In genomic region chr6:135048956-135049355, GRCm38 (mm10) we compare ENCODE assay signal across 10 mouse cellular contexts. TPM values are rescaled to one million over a fixed set of nuclear protein-coding genes. Genes with fewer than 3 reads are reported as not detected.
DNase-seq lines count a peak whose midpoint lies in the region; ATAC-seq and TF ChIP-seq lines count a peak whose summit lies in the region.
"Had no signal": no experiment of that assay in that cellular context is flagged by ENCODE, and none has a peak within 500 bp of the region (broad histone marks: within the 10 kb centered on the region; RNA-seq: fewer than 3 reads in every experiment).

No protein-coding gene starts in this region.

- H3K36me3 ChIP-seq in testis, adult 2 months (ENCODE audit: control insufficient read depth, insufficient read depth, low read length), result no peaks in the 10 kb centered on the region
- H3K36me3 ChIP-seq in heart, embryonic 13.5 days, result no peaks in the 10 kb centered on the region
- H3K36me3 ChIP-seq in stomach, postnatal 0 days (ENCODE audit: control insufficient read depth, insufficient read depth, low read length), result no peaks in the 10 kb centered on the region
- H3K36me3 ChIP-seq in forebrain, embryonic 15.5 days, result no peaks in the 10 kb centered on the region
- no peaks in the 10 kb centered on the region for H3K36me3 ChIP-seq in neural tube, embryonic 15.5 days
- H3K36me3 ChIP-seq: lung, embryonic 15.5 days had no signal

- no peaks in the 10 kb centered on the region for H3K27me3 ChIP-seq in testis, adult 2 months (ENCODE audit: control insufficient read depth, insufficient read depth, low read length)
- 0 out of 2 replicates have a peak, but pooled peaks cover 3% of the 10 kb centered on the region for H3K27me3 ChIP-seq in heart, embryonic 13.5 days (replicated peaks)
- H3K27me3 ChIP-seq in stomach, postnatal 0 days (ENCODE audit: control insufficient read depth, insufficient read depth, low read length), result no peaks in the 10 kb centered on the region
- no peaks in the 10 kb centered on the region for H3K27me3 ChIP-seq in forebrain, embryonic 15.5 days
- H3K27me3 ChIP-seq in neural tube, embryonic 15.5 days (replicated peaks), result no peaks in the 10 kb centered on the region
- H3K27me3 ChIP-seq: lung, embryonic 15.5 days had no signal

- no peak for TF ChIP-seq POLR2A in testis, adult 2 months (IDR thresholded peaks at IDR 0.05; ENCODE audit: control insufficient read depth, low read depth, low read length)

- ATAC-seq in heart, embryonic 13.5 days (ENCODE audit: extremely low read depth, insufficient number of reproducible peaks, low FRiP score, low TSS enrichment), result peak; percentile 34; the same call in 1 of the 2 replicates
- peak; percentile 75 for ATAC-seq in stomach, postnatal 0 days (ENCODE audit: low FRiP score, low TSS enrichment)
- no peak for ATAC-seq in forebrain, embryonic 15.5 days (replicated peaks)
- no peak for ATAC-seq in neural tube, embryonic 15.5 days (ENCODE audit: low FRiP score)

- H3K4me3 ChIP-seq in testis, adult 2 months (ENCODE audit: control insufficient read depth, low read depth, low read length), result peak overlapping the region; percentile 78
- H3K4me3 ChIP-seq in heart, embryonic 13.5 days, result no peak overlapping the region
- no peak overlapping the region for H3K4me3 ChIP-seq in stomach, postnatal 0 days (ENCODE audit: low read depth, low read length)
- no peak overlapping the region for H3K4me3 ChIP-seq in forebrain, embryonic 15.5 days
- H3K4me3 ChIP-seq in neural tube, embryonic 15.5 days (replicated peaks), result no peak overlapping the region
- H3K4me3 ChIP-seq: lung, embryonic 15.5 days had no signal

- intact Hi-C loops in left cerebral cortex, postnatal 4 days (cut with DNase I), result no loop called here

- no peak overlapping the region for H3K27ac ChIP-seq in testis, adult 2 months (ENCODE audit: control insufficient read depth, insufficient read depth, low read depth, low read length)
- no peak overlapping the region for H3K27ac ChIP-seq in heart, embryonic 13.5 days (replicated peaks)
- H3K27ac ChIP-seq in stomach, postnatal 0 days (replicated peaks), result no peak overlapping the region
- H3K27ac ChIP-seq in forebrain, embryonic 15.5 days (replicated peaks), result no peak overlapping the region
- H3K27ac ChIP-seq in neural tube, embryonic 15.5 days (replicated peaks), result no peak overlapping the region
- H3K27ac ChIP-seq: lung, embryonic 15.5 days had no signal

- peaks cover 7% of the 10 kb centered on the region for H3K4me1 ChIP-seq in testis, adult 2 months (ENCODE audit: control insufficient read depth, insufficient read depth, low read length)
- H3K4me1 ChIP-seq in heart, embryonic 13.5 days, result peaks cover 5% of the 10 kb centered on the region; the same call in 1 of the 2 replicates
- no peaks in the 10 kb centered on the region for H3K4me1 ChIP-seq in stomach, postnatal 0 days (replicated peaks; ENCODE audit: control insufficient read depth, insufficient read depth)
- no peaks in the 10 kb centered on the region for H3K4me1 ChIP-seq in forebrain, embryonic 15.5 days
- no peaks in the 10 kb centered on the region for H3K4me1 ChIP-seq in neural tube, embryonic 15.5 days

- no peaks in the 10 kb centered on the region for H3K9me3 ChIP-seq in heart, embryonic 13.5 days
- H3K9me3 ChIP-seq in stomach, postnatal 0 days (ENCODE audit: control insufficient read depth, low read length), result no peaks in the 10 kb centered on the region
- H3K9me3 ChIP-seq in forebrain, embryonic 15.5 days, result no peaks in the 10 kb centered on the region
- H3K9me3 ChIP-seq in neural tube, embryonic 15.5 days (replicated peaks), result no peaks in the 10 kb centered on the region
- H3K9me3 ChIP-seq: lung, embryonic 15.5 days had no signal

- TF ChIP-seq CTCF in testis, adult 2 months (IDR thresholded peaks at IDR 0.05; ENCODE audit: control insufficient read depth, insufficient read depth, insufficient replicate concordance, low read depth, low read length), result no peak
- no peak for TF ChIP-seq CTCF in stomach, postnatal 0 days (IDR thresholded peaks at IDR 0.05; ENCODE audit: low read depth)

- TF ChIP-seq EP300 in stomach, postnatal 0 days (optimal IDR thresholded peaks at IDR 0.05), result no peak

- no peak overlapping the region for H3K9ac ChIP-seq in heart, embryonic 13.5 days
- H3K9ac ChIP-seq in stomach, postnatal 0 days (ENCODE audit: low read length), result no peak overlapping the region
- H3K9ac ChIP-seq in forebrain, embryonic 15.5 days (replicated peaks), result no peak overlapping the region
- H3K9ac ChIP-seq in neural tube, embryonic 15.5 days (replicated peaks), result no peak overlapping the region
- H3K9ac ChIP-seq: lung, embryonic 15.5 days had no signal

- H3K4me2 ChIP-seq in heart, embryonic 13.5 days, result no peak overlapping the region
- H3K4me2 ChIP-seq in stomach, postnatal 0 days (replicated peaks; ENCODE audit: low read depth), result no peak overlapping the region
- no peak overlapping the region for H3K4me2 ChIP-seq in forebrain, embryonic 15.5 days (replicated peaks)
- H3K4me2 ChIP-seq in neural tube, embryonic 15.5 days, result no peak overlapping the region
- H3K4me2 ChIP-seq: lung, embryonic 15.5 days had no signal

- no peak for DNase-seq in testis, postnatal 14 days (ENCODE audit: low spot score)
- DNase-seq in layer of hippocampus, adult 8-10 months (ENCODE audit: low spot score in 2 of 2), result peak; percentile 18 to 28
- DNase-seq in stomach, postnatal 0 days (ENCODE audit: low spot score), result peak; percentile 57
- no peak for DNase-seq in left cerebral cortex, postnatal 4 days

- 65% methylated on average over 16 of the region's 16 CpGs for WGBS in heart, embryonic 13.5 days
- 62% methylated on average over 16 of the region's 16 CpGs for WGBS in stomach, postnatal 0 days
- WGBS in forebrain, embryonic 15.5 days, result 83% methylated on average over 16 of the region's 16 CpGs
- WGBS in neural tube, embryonic 15.5 days, result 74% methylated on average over 16 of the region's 16 CpGs

RNA-seq across cellular contexts. Expression of gene Gprc5a, which starts 16.5 kb away (rescaled TPM):
- 0.06 and 0.46 TPM in 2 replicates for polyA plus RNA-seq in testis, adult 2 months (2012; rRNA removed)
- polyA plus RNA-seq in heart, embryonic 13.5 days (2015; fragmentation: Nextera tagmentation; extraction: Ambion mirVana), result 5.1 TPM in 2 replicates
- under 1 TPM in 1 of 4 experiments, not detected in 3; 0.21 TPM for total RNA-seq in layer of hippocampus, adult 8-10 months (2022)
- 9.8 and 13.5 TPM in 2 replicates for polyA plus RNA-seq in stomach, postnatal 0 days (2015; fragmentation: Nextera tagmentation; extraction: Ambion mirVana)
- under 1 TPM; 0.28 to 0.36 TPM for total RNA-seq in left cerebral cortex, postnatal 4 days (2021)
- polyA plus RNA-seq in forebrain, embryonic 15.5 days (2015; fragmentation: Nextera tagmentation; extraction: Ambion mirVana), result 0.28 and 0.42 TPM in 2 replicates
- polyA plus RNA-seq in neural tube, embryonic 15.5 days (2015; fragmentation: Nextera tagmentation; extraction: Ambion mirVana), result 0.40 and 3.3 TPM in 2 replicates
- total RNA-seq: MEL had no signal

RNA-seq across cellular contexts. Expression of gene Ddx47, which starts 37.5 kb away (rescaled TPM):
- 18.8 and 20.3 TPM in 2 replicates for polyA plus RNA-seq in testis, adult 2 months (2012; rRNA removed)
- polyA plus RNA-seq in heart, embryonic 13.5 days (2015; fragmentation: Nextera tagmentation; extraction: Ambion mirVana), result 62.9 and 70.6 TPM in 2 replicates
- 10 to 100 TPM; 58.5 to 71.2 (median 60.2) TPM for total RNA-seq in layer of hippocampus, adult 8-10 months (2022)
- 46.0 and 47.7 TPM in 2 replicates for polyA plus RNA-seq in stomach, postnatal 0 days (2015; fragmentation: Nextera tagmentation; extraction: Ambion mirVana)
- 10 to 100 TPM; 56.9 to 57.4 TPM for total RNA-seq in left cerebral cortex, postnatal 4 days (2021)
- polyA plus RNA-seq in forebrain, embryonic 15.5 days (2015; fragmentation: Nextera tagmentation; extraction: Ambion mirVana), result 89.0 and 91.8 TPM in 2 replicates
- 74.6 and 86.6 TPM in 2 replicates for polyA plus RNA-seq in neural tube, embryonic 15.5 days (2015; fragmentation: Nextera tagmentation; extraction: Ambion mirVana)

Comparison
In these comparisons a context has a peak if more than half of its experiments do, and no peak if none do; other contexts are left out.
1. DNase-seq: peak in layer of hippocampus, adult 8-10 months (2 of 2) and stomach, postnatal 0 days (single experiment); none in testis, postnatal 14 days (single experiment) and left cerebral cortex, postnatal 4 days (single experiment).
2. ATAC-seq: peak in heart, embryonic 13.5 days (single experiment) and stomach, postnatal 0 days (single experiment); none in forebrain, embryonic 15.5 days (single experiment) and neural tube, embryonic 15.5 days (single experiment).